Mouse (Mus musculus) midbrain, embryonic 15.5 days (tissue): ENCODE results near the gene Mgat5. TPM values are rescaled to one million over a fixed set of nuclear protein-coding genes. Genes with fewer than 3 reads are reported as not detected.

Source experiments
- ATAC-seq: fragments of 200-750 bp; cut with Nextera tagmentation; replicated peaks from 2 replicates; pipeline ENCODE4 v1.8.0; 2017; ENCODE audit warnings: moderate TSS enrichment
- H3K27ac ChIP-seq: fragments of 300-500 bp; sonication (generic); 2 replicates; pipeline ENCODE4 v1.5.1; 2015; ENCODE audit warnings: mild to moderate bottlenecking, inconsistent platforms
- H3K27me3 ChIP-seq: fragments of 300-500 bp; sonication (generic); replicated peaks from 2 replicates; pipeline ENCODE4 v1.6.1; 2015; ENCODE audit warnings: inconsistent platforms
- H3K36me3 ChIP-seq: fragments of 300-500 bp; sonication (generic); replicated peaks from 2 replicates; pipeline ENCODE4 v1.6.1; 2015; ENCODE audit warnings: inconsistent platforms
- H3K4me1 ChIP-seq: fragments of 300-500 bp; sonication (generic); 2 replicates; pipeline ENCODE4 v1.6.1; 2015; ENCODE audit warnings: inconsistent platforms
- H3K4me2 ChIP-seq: fragments of 300-500 bp; sonication (generic); 2 replicates; pipeline ENCODE4 v1.6.1; 2015; ENCODE audit warnings: inconsistent platforms, mild to moderate bottlenecking, moderate library complexity
- H3K4me3 ChIP-seq: fragments of 300-500 bp; sonication (generic); 2 replicates; pipeline ENCODE4 v1.5.1; 2015; ENCODE audit warnings: mild to moderate bottlenecking, inconsistent platforms
- H3K9ac ChIP-seq: fragments of 300-500 bp; sonication (generic); 2 replicates; pipeline ENCODE4 v1.6.1; 2015; ENCODE audit warnings: mild to moderate bottlenecking, inconsistent platforms
- H3K9me3 ChIP-seq: fragments of 300-500 bp; sonication (generic); 2 replicates; pipeline ENCODE4 v1.6.1; 2016; ENCODE audit warnings: inconsistent platforms
- WGBS: fragments of 180-500 bp; shearing (Covaris S2); methylation state at CpG from one replicate; pipeline ENCODE4 v1.1.7; 2015; ENCODE audit warnings: mixed read lengths; 5-methylcytosine and 5-hydroxymethylcytosine counted together
- polyA plus RNA-seq: library from polyadenylated mRNA; unstranded; fragments of >200 nt; fragmentation: Nextera tagmentation; extraction: Ambion mirVana; gene quantifications from 2 replicates; pipeline ENCODE4 v1.2.1, GENCODE M21; 2015

Mgat5 gene
- polyA plus RNA-seq, 1 experiment from 2014 or later = 17.0 TPM

DNA sequence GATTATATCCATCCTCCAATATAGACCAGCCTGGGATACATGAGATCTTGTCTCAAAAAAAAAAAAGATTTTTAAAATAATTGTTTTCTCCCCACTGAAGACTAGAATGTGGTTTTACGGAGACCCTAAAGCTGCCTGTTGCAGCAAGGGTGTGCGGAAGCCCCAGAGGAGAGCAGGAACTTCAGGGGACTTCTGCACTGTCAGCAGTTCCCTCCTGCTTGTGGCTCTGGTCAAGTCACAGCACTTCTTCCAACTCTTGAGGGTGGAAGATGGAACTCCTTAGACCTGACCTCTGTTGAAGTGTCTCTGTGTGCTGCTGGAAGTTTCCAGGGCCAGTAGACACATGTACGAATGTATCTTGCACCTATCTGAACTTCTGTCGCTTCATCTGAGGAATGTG lies 66.3 kb downstream of the Mgat5 start:
- Histone ChIP-seq H3K36me3 (no peaks in the 10 kb centered on the region), H3K9me3 (no peaks in the 10 kb centered on the region), H3K4me2 (no peak overlapping the region), H3K27ac (no peak overlapping the region), H3K27me3 (no peaks in the 10 kb centered on the region), H3K9ac (no peak overlapping the region), H3K4me1 (peaks cover 6% of the 10 kb centered on the region), H3K4me3 (no peak overlapping the region)
- 93% methylated on average over 4 of the region's 4 CpGs for WGBS
- ATAC-seq = no peak

GRCm38 (mm10) chr1:127273363-127273762 lies 68.5 kb downstream of the Mgat5 start:
- Histone ChIP-seq H3K4me3 (no peak overlapping the region), H3K9ac (no peak overlapping the region), H3K4me1 (peaks cover 6% of the 10 kb centered on the region), H3K9me3 (no peaks in the 10 kb centered on the region), H3K27me3 (no peaks in the 10 kb centered on the region), H3K4me2 (no peak overlapping the region), H3K36me3 (no peaks in the 10 kb centered on the region), H3K27ac (no peak overlapping the region)
- no peak for ATAC-seq
- WGBS = 93% methylated on average over 5 of the region's 5 CpGs

DNA sequence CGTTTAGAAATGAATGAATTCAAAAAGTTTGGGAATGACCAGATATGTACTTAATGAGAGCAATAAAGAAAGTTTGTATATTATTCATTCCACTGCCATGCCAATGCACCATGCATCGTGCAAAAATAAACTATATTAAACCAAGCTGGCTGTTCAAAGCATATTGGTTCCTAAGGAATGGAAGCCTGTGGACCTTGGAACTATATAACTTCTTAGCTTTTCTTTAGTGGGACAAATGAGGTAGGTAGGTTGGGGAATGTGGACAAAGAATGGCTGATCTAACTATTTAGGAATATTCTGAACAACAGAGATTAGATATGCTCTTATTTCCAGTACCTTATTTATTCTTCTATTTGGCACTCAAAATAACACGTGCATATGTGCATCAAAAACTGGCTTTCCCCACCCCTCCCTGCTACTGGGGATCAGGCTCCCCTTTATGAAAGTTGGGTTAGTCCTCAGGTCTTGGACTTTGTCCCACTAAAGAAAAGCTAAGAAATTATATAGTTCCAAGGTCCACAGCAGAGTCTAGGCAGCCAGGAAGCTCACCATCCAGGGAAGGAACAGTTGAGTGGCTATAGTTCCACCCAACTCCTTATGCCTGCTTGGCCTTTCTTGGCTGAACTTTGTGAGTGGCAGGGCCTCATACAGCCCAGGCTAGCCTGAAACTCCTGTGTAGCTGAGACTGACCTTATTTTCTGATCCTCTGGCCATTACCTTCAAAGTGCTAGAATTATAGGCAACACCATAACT lies 70.9 kb downstream of the Mgat5 start:
- Histone ChIP-seq H3K9me3 (no peaks in the 10 kb centered on the region; the same call in 1 of the 2 replicates), H3K4me2 (no peak overlapping the region), H3K4me1 (no peaks in the 10 kb centered on the region; the same call in 1 of the 2 replicates), H3K27me3 (no peaks in the 10 kb centered on the region), H3K4me3 (no peak overlapping the region), H3K27ac (no peak overlapping the region), H3K36me3 (no peaks in the 10 kb centered on the region), H3K9ac (no peak overlapping the region)
- ATAC-seq = no peak
- WGBS = 95% methylated on average over 3 of the region's 3 CpGs

DNA sequence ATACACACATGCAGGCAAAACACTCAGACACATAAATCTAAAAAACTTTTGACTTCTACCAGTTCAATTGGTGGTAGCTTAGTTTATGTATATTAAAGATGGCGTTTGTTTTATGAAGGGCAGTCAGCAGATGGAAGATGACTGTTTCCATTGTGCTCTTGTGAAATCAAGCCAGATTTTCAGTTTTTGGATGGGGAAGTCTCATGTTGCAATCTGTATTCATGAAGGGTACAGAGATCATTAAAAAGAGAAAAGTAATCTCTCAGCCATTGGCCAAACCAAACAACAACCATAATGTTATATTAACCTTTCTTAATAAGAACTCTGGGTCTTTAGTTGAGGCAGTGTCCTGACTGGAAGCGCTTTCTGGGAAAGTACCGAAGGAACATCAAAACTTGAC lies 73.3 kb downstream of the Mgat5 start:
- no peak for ATAC-seq
- Histone ChIP-seq H3K27ac (no peak overlapping the region), H3K9ac (no peak overlapping the region), H3K4me3 (no peak overlapping the region), H3K4me2 (no peak overlapping the region), H3K27me3 (no peaks in the 10 kb centered on the region), H3K9me3 (no peaks in the 10 kb centered on the region; the same call in 1 of the 2 replicates), H3K36me3 (no peaks in the 10 kb centered on the region), H3K4me1 (no peaks in the 10 kb centered on the region)
- WGBS = 95% methylated on average over 3 of the region's 3 CpGs

DNA sequence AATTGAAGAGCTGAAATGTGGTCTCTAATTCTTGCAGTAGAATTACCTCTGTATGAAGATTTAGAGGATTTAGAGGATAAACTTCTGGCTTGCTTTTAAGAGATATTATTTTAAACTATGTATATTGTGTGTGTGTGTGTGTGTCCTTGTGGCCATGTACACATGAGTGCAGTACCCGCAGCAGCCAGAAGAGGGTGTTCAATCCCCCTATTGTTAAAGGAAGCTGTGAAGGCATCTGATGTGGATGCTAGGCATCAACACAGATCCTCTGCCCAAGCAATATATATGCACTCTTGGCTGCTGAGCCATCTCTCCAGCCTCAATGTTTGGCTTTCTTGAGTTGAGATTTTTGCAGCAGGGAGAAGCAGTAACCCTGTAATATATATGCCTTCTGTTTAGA lies 75.4 kb downstream of the Mgat5 start:
- no peak overlapping the region for H3K4me3 ChIP-seq
- H3K9me3 ChIP-seq = no peaks in the 10 kb centered on the region; the same call in 1 of the 2 replicates
- ATAC-seq = no peak
- no peak overlapping the region for H3K9ac ChIP-seq
- no peaks in the 10 kb centered on the region for H3K4me1 ChIP-seq
- no peak overlapping the region for H3K27ac ChIP-seq
- WGBS = 95% methylated on average over 1 of the region's 1 CpGs
- H3K4me2 ChIP-seq = no peak overlapping the region
- no peaks in the 10 kb centered on the region for H3K36me3 ChIP-seq
- H3K27me3 ChIP-seq = no peaks in the 10 kb centered on the region

DNA sequence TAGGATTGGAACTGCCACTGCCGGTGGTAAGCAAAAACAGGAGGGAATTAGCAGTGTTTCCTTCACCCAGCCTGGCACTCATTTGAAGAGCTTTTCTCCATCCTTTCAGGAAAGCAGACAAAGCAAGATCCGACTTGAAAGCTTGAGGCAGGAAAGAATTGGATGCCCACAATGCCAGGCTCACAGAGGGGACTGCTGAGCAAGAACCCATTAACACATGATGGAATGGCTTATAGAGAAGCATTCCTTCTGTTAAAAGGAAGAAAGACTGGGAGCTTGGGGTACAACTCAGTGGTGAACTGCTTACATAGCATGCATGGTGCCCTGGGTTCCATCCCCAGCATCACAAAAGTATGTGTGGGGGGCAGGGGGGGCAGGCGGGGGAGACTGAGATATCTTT lies 80.2 kb downstream of the Mgat5 start:
- Histone ChIP-seq H3K4me2 (no peak overlapping the region), H3K9ac (no peak overlapping the region), H3K4me3 (no peak overlapping the region), H3K9me3 (no peaks in the 10 kb centered on the region; the same call in 1 of the 2 replicates), H3K27ac (no peak overlapping the region), H3K27me3 (no peaks in the 10 kb centered on the region), H3K36me3 (no peaks in the 10 kb centered on the region), H3K4me1 (no peaks in the 10 kb centered on the region)
- WGBS = 52% methylated on average over 3 of the region's 3 CpGs
- ATAC-seq = no peak

GRCm38 (mm10) chr1:127287505-127287904 lies 82.7 kb downstream of the Mgat5 start:
- H3K4me1 ChIP-seq = no peaks in the 10 kb centered on the region
- no peak overlapping the region for H3K4me2 ChIP-seq
- ATAC-seq = no peak
- no peak overlapping the region for H3K9ac ChIP-seq
- H3K27ac ChIP-seq = no peak overlapping the region
- H3K9me3 ChIP-seq = no peaks in the 10 kb centered on the region
- no peaks in the 10 kb centered on the region for H3K27me3 ChIP-seq
- no peak overlapping the region for H3K4me3 ChIP-seq
- 97% methylated on average over 6 of the region's 6 CpGs for WGBS
- H3K36me3 ChIP-seq = no peaks in the 10 kb centered on the region

DNA sequence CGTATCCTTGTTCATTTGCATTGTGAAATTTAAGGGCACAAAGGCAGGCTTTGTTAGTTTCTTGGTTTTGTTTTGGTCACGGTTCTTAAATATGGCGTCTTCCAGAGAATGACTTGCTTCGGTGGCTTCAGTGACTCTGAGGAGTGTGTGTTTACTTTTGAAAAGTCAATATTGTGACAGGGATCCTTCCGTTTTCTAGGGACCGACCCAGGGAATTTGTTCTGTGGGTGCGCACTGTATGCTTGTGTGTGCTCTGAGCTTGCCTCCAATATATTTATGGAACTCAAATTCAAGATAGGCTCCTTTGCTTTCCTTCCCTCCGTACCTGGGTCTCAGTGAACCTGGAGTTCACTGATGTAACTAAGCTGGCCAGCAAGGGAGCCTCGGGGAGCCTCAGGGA lies 86.1 kb downstream of the Mgat5 start:
- no peaks in the 10 kb centered on the region for H3K4me1 ChIP-seq
- no peak overlapping the region for H3K4me2 ChIP-seq
- no peaks in the 10 kb centered on the region for H3K36me3 ChIP-seq
- H3K27me3 ChIP-seq = no peaks in the 10 kb centered on the region
- H3K9me3 ChIP-seq = no peaks in the 10 kb centered on the region
- WGBS = 63% methylated on average over 9 of the region's 9 CpGs
- H3K4me3 ChIP-seq = no peak overlapping the region
- ATAC-seq = no peak
- no peak overlapping the region for H3K9ac ChIP-seq
- H3K27ac ChIP-seq = no peak overlapping the region

DNA sequence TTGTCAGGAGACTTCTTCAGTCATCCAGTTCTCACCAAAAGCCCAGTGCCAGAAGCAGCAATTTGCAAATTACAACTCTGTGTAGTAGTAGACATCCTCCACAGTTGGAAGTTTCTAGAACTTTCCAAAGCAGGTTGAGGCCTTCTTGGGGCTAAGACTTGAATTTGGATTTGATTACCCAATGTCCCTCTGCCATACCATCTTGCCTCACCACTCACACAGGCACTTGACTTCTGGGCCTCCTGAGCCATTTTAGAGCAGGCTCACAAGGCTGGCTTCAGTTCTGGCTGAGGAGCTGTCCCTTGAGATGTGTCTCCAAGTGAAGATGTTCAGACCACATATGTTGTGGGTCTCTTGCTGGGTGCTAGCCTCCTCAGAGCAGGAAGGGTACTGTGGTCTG lies 86.9 kb downstream of the Mgat5 start:
- no peak overlapping the region for H3K4me3 ChIP-seq
- no peak for ATAC-seq
- no peak overlapping the region for H3K27ac ChIP-seq
- no peaks in the 10 kb centered on the region for H3K36me3 ChIP-seq
- no peak overlapping the region for H3K4me2 ChIP-seq
- no peaks in the 10 kb centered on the region for H3K27me3 ChIP-seq
- no peak overlapping the region for H3K9ac ChIP-seq
- H3K9me3 ChIP-seq = no peaks in the 10 kb centered on the region
- no peaks in the 10 kb centered on the region for H3K4me1 ChIP-seq

GRCm38 (mm10) chr1:127293286-127293685 lies 88.5 kb downstream of the Mgat5 start:
- Histone ChIP-seq H3K27ac (no peak overlapping the region), H3K4me1 (no peaks in the 10 kb centered on the region), H3K4me3 (no peak overlapping the region), H3K4me2 (no peak overlapping the region), H3K9me3 (no peaks in the 10 kb centered on the region), H3K9ac (no peak overlapping the region), H3K27me3 (no peaks in the 10 kb centered on the region), H3K36me3 (no peaks in the 10 kb centered on the region)
- no peak for ATAC-seq
- 80% methylated on average over 5 of the region's 5 CpGs for WGBS

DNA sequence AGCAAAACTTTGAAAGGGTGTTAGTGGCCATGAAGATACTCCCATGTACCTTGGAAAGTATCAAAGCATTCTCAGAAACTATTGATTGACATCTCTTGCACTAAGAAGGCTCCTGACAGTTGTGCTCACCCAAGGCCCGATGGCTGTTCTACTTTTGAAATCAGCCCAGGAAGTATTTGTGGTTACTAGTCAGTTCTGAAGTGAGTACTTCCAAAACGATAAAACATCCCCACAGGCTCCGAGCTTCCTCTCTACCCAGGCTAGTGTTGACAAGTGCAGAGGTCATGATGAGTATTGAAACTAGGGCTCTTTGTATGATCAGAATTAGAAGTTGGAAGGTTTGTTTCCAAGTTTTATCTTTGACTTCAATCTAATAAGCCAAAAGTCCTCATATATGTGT lies 92.0 kb downstream of the Mgat5 start:
- Histone ChIP-seq H3K4me3 (no peak overlapping the region), H3K9ac (no peak overlapping the region), H3K27me3 (no peaks in the 10 kb centered on the region), H3K4me2 (no peak overlapping the region), H3K9me3 (no peaks in the 10 kb centered on the region), H3K27ac (no peak overlapping the region), H3K36me3 (no peaks in the 10 kb centered on the region), H3K4me1 (no peaks in the 10 kb centered on the region)
- ATAC-seq = no peak
- WGBS = 96% methylated on average over 3 of the region's 3 CpGs

GRCm38 (mm10) chr1:127299774-127300173 lies 95.0 kb downstream of the Mgat5 start:
- H3K27me3 ChIP-seq = no peaks in the 10 kb centered on the region
- WGBS = 100% methylated on average over 1 of the region's 1 CpGs
- no peak overlapping the region for H3K4me3 ChIP-seq
- no peak for ATAC-seq
- H3K9ac ChIP-seq = no peak overlapping the region
- no peak overlapping the region for H3K4me2 ChIP-seq
- H3K9me3 ChIP-seq = no peaks in the 10 kb centered on the region
- H3K4me1 ChIP-seq = no peaks in the 10 kb centered on the region
- H3K27ac ChIP-seq = no peak overlapping the region
- no peaks in the 10 kb centered on the region for H3K36me3 ChIP-seq

- 93% methylated on average over 6 of the region's 6 CpGs for WGBS
- no peak overlapping the region for H3K4me2 ChIP-seq
- no peaks in the 10 kb centered on the region for H3K4me1 ChIP-seq
- H3K36me3 ChIP-seq = no peaks in the 10 kb centered on the region
- H3K9me3 ChIP-seq = no peaks in the 10 kb centered on the region
- no peaks in the 10 kb centered on the region for H3K27me3 ChIP-seq
- H3K9ac ChIP-seq = no peak overlapping the region
- ATAC-seq = no peak
- H3K4me3 ChIP-seq = no peak overlapping the region
- H3K27ac ChIP-seq = no peak overlapping the region
Measured at GRCm38 (mm10) chr1:127301038-127301437, 96.2 kb downstream of the Mgat5 start.
